In the genomic region with DNA sequence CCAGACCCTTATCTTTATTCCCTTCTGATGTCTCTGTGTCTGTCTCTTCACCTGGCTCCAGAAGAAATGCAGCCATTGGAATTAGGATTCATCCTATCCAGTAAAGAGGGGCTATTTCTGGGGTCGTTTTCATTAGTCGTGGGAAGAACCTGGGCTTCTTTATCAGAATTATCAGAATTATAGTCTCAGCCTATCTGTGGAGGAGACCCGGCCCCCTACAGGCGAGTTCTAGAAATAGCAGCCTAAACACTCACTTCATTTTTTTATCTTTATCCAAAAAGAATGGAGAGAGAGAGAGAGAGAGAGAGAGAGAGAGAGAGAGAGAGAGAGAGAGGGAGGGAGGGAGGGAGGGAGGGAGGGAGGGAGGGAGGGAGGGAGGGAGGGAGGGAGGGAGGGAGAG, we compare ENCODE assay signal across 12 mouse cellular contexts.
DNase-seq lines count a peak whose midpoint lies in the region; ATAC-seq and TF ChIP-seq lines count a peak whose summit lies in the region.
"Had no signal": no experiment of that assay in that cellular context is flagged by ENCODE, and none has a peak within 500 bp of the region (broad histone marks: within the 10 kb centered on the region; RNA-seq: fewer than 3 reads in every experiment).

No protein-coding gene starts in this region.

- TF ChIP-seq CTCF in left cerebral cortex, adult 2 months (IDR thresholded peaks at IDR 0.05), result peak; percentile 25

- H3K36me3 ChIP-seq in forebrain, embryonic 14.5 days (ENCODE audit: control insufficient read depth, insufficient read depth, low read length), result no peaks in the 10 kb centered on the region
- no peaks in the 10 kb centered on the region for H3K36me3 ChIP-seq in forebrain, embryonic 10.5 days (replicated peaks)
- H3K36me3 ChIP-seq in limb, embryonic 10.5 days, result no peaks in the 10 kb centered on the region

- H3K4me1 ChIP-seq in forebrain, embryonic 14.5 days (ENCODE audit: control insufficient read depth, insufficient read depth, low read length), result no peaks in the 10 kb centered on the region
- no peaks in the 10 kb centered on the region for H3K4me1 ChIP-seq in forebrain, embryonic 10.5 days
- no peaks in the 10 kb centered on the region for H3K4me1 ChIP-seq in limb, embryonic 10.5 days

- H3K9me3 ChIP-seq in forebrain, embryonic 14.5 days (replicated peaks; ENCODE audit: control insufficient read depth, low read length), result no peaks in the 10 kb centered on the region
- H3K9me3 ChIP-seq in forebrain, embryonic 10.5 days, result no peaks in the 10 kb centered on the region
- no peaks in the 10 kb centered on the region for H3K9me3 ChIP-seq in limb, embryonic 10.5 days (replicated peaks)

- H3K27me3 ChIP-seq in forebrain, embryonic 14.5 days (replicated peaks; ENCODE audit: control insufficient read depth, insufficient read depth, low read length), result no peaks in the 10 kb centered on the region
- no peaks in the 10 kb centered on the region for H3K27me3 ChIP-seq in forebrain, embryonic 10.5 days (ENCODE audit: poor library complexity, severe bottlenecking)
- no peaks in the 10 kb centered on the region for H3K27me3 ChIP-seq in limb, embryonic 10.5 days (ENCODE audit: low read depth, poor library complexity, severe bottlenecking)

- 24% methylated on average over 4 of the region's 4 CpGs for WGBS in forebrain, embryonic 14.5 days
- WGBS in forebrain, embryonic 10.5 days, result 26% methylated on average over 4 of the region's 4 CpGs
- 28% methylated on average over 4 of the region's 4 CpGs for WGBS in limb, embryonic 10.5 days

- ATAC-seq in forebrain, embryonic 14.5 days, result no peak

- H3K27ac ChIP-seq in forebrain, embryonic 14.5 days (ENCODE audit: low read depth, low read length), result no peak overlapping the region
- no peak overlapping the region for H3K27ac ChIP-seq in forebrain, embryonic 10.5 days
- no peak overlapping the region for H3K27ac ChIP-seq in left cerebral cortex, adult 2 months
- H3K27ac ChIP-seq in limb, embryonic 10.5 days, result no peak overlapping the region

- peak; percentile 25 for DNase-seq in forebrain, embryonic 14.5 days (ENCODE audit: low spot score)
- DNase-seq in forebrain, embryonic 10.5 days (ENCODE audit: extremely low spot score, low spot score), result no peak
- no peak for DNase-seq in left cerebral cortex, adult 2 months (ENCODE audit: extremely low spot score in 1 of 2, low spot score in 2 of 2)
- DNase-seq in left cerebral cortex, postnatal 25 days (ENCODE audit: low spot score in 2 of 2), result no peak
- peak; percentile 34 for DNase-seq in NIH3T3 (ENCODE audit: low read depth)
- DNase-seq in limb, embryonic 10.5 days (ENCODE audit: low spot score), result peak; percentile 40
- no peak for DNase-seq in spleen, postnatal 14 days (ENCODE audit: low spot score in 2 of 2)
- DNase-seq: cerebellum, adult 8-10 months; gastrocnemius, postnatal 14 days; heart, postnatal 14 days; kidney, adult 18-20 months; thymus, postnatal 14 days had no signal

- no peak overlapping the region for H3K4me2 ChIP-seq in forebrain, embryonic 14.5 days (ENCODE audit: low read length)

- H3K9ac ChIP-seq in forebrain, embryonic 14.5 days (ENCODE audit: low read length), result no peak overlapping the region

- intact Hi-C loops in left cerebral cortex, adult 2 months (cut with DNase I), result no loop called here
- intact Hi-C loops in left cerebral cortex, postnatal 25 days (cut with DNase I), result no loop called here

- H3K4me3 ChIP-seq in forebrain, embryonic 14.5 days (ENCODE audit: low read depth, low read length), result no peak overlapping the region
- no peak overlapping the region for H3K4me3 ChIP-seq in forebrain, embryonic 10.5 days
- H3K4me3 ChIP-seq in left cerebral cortex, adult 2 months, result no peak overlapping the region
- H3K4me3 ChIP-seq in limb, embryonic 10.5 days, result no peak overlapping the region

Comparison
In these comparisons a context has a peak if more than half of its experiments do, and no peak if none do; other contexts are left out.
1. DNase-seq: peak in forebrain, embryonic 14.5 days (single experiment), NIH3T3 (single experiment) and limb, embryonic 10.5 days (single experiment); none in forebrain, embryonic 10.5 days (single experiment), left cerebral cortex, adult 2 months (0 of 2), left cerebral cortex, postnatal 25 days (0 of 2) and spleen, postnatal 14 days (0 of 2).